Mouse (Mus musculus): Measurements from ENCODE around the gene Pde3a.

- no peak for TF ChIP-seq POLR2A (IDR thresholded peaks at IDR 0.05; ENCODE audit: borderline replicate concordance, extremely low read depth, insufficient read depth, insufficient read length, poor library complexity, severe bottlenecking)
- no peak for TF ChIP-seq CTCF (IDR thresholded peaks at IDR 0.05; ENCODE audit: borderline replicate concordance, extremely low read depth, insufficient read depth, insufficient read length)
These were observed 225.2 kb downstream of the Pde3a start for GRCm38 (mm10) chr6:141474223-141474622.
